Mouse (Mus musculus): Measurements from ENCODE around the gene Acat2. TPM values are rescaled to one million over a fixed set of nuclear protein-coding genes. Genes with fewer than 3 reads are reported as not detected.
"Not testable (repeated sequence)": the region's sequence is repeated elsewhere in the genome, so short reads cannot be mapped to it uniquely, and the experiment has no call there.

Gene Acat2
- total RNA-seq, 4 experiments from 2014 or later, result 70.0 to 86.0 (median 80.9) TPM

- no peak for DNase-seq
Observed at GRCm38 (mm10) chr17:12956664-12957063, 3.9 kb downstream of the Acat2 start.

GRCm38 (mm10) chr17:12949669-12950068 is 10.9 kb downstream of the Acat2 start:
- no peak for DNase-seq

GRCm38 (mm10) chr17:12942459-12943162 is 17.9 kb downstream of the Acat2 start:
- no peak for DNase-seq

- DNase-seq, result no peak
Observed at GRCm38 (mm10) chr17:12941543-12942260, 18.8 kb downstream of the Acat2 start.

GRCm38 (mm10) chr17:12940151-12940805 is 20.3 kb downstream of the Acat2 start, which contains the start of gene Acat3:
Acat3 (minus strand) TSS chr17:12940600.
- DNase-seq, result no peak

- not testable (repeated sequence) for DNase-seq
Observed at GRCm38 (mm10) chr17:12939377-12940148, 21.0 kb downstream of the Acat2 start.

GRCm38 (mm10) chr17:12938077-12938476 is 22.5 kb downstream of the Acat2 start:
- no peak for DNase-seq

- DNase-seq, result no peak
Observed at GRCm38 (mm10) chr17:12937412-12937970, 23.1 kb downstream of the Acat2 start.

- no peak for DNase-seq
Observed at GRCm38 (mm10) chr17:12935719-12936118, 24.8 kb downstream of the Acat2 start.

GRCm38 (mm10) chr17:12931576-12931975 is 29.0 kb downstream of the Acat2 start:
- not testable (repeated sequence) for DNase-seq

- DNase-seq, result no peak
Observed at GRCm38 (mm10) chr17:12925703-12926180, 34.8 kb downstream of the Acat2 start.

- no peak for DNase-seq
Observed at GRCm38 (mm10) chr17:12925001-12925400, 35.5 kb downstream of the Acat2 start.

GRCm38 (mm10) chr17:12921073-12921472 is 39.5 kb downstream of the Acat2 start:
- DNase-seq, result no peak

- DNase-seq, result no peak
Observed at GRCm38 (mm10) chr17:12916588-12917380, 43.8 kb downstream of the Acat2 start.

GRCm38 (mm10) chr17:12915881-12916583 is 44.5 kb downstream of the Acat2 start, which contains the start of gene Mrpl18:
Mrpl18 (minus strand) TSS chr17:12916345.
- peak; percentile 99 for DNase-seq

GRCm38 (mm10) chr17:12915488-12915880 is 45.1 kb downstream of the Acat2 start, which contains the start of gene Tcp1:
Tcp1 (plus strand) TSS chr17:12915701.
- DNase-seq, result no peak

GRCm38 (mm10) chr17:12910391-12910790 is 50.2 kb downstream of the Acat2 start:
- DNase-seq, result no peak

GRCm38 (mm10) chr17:12909361-12910280 is 50.9 kb downstream of the Acat2 start, which contains the start of gene Pnldc1:
Pnldc1 (minus strand) TSS chr17:12910230.
- no peak for DNase-seq

- no peak for DNase-seq
Observed at GRCm38 (mm10) chr17:12906436-12906835, 54.1 kb downstream of the Acat2 start.

Measured in adrenal gland, adult 8-10 months (tissue).